Mouse (Mus musculus) megakaryocyte progenitor cell, adult 5-6 weeks (primary cell): Measurements from ENCODE around the gene Tsga10. TPM values are rescaled to one million over a fixed set of nuclear protein-coding genes. Genes with fewer than 3 reads are reported as not detected.
"Not testable (repeated sequence)": the region's sequence is repeated elsewhere in the genome, so short reads cannot be mapped to it uniquely, and the experiment has no call there.

Experiments used
- ATAC-seq: replicated peaks from 2 replicates; pipeline ENCODE4 v1.8.0; 2016; ENCODE audit warnings: mild to moderate bottlenecking, moderate TSS enrichment, inconsistent platforms; ENCODE audit not compliant: poor library complexity
- total RNA-seq, 2 experiments: library from RNA; stranded (forward) in 1 of 2; stranded (reverse) in 1 of 2; fragments of 157-497, 149-512 nt in 1 of 2; fragments of 200-1000 nt in 1 of 2; gene quantifications; 2 replicates each; pipeline versions ENCODE4 v1.2.3 to v1.2.4; 2015 to 2017

The Tsga10 gene
- total RNA-seq, 2 experiments from 2014 or later: 8.1 to 8.6 TPM

GRCm38 (mm10) chr1:37721092-37721491 lies 145.1 kb downstream of the Tsga10 start:
- no peak for ATAC-seq

GRCm38 (mm10) chr1:37719761-37720640 lies 146.2 kb downstream of the Tsga10 start, which contains the start of gene 2010300C02Rik:
Gene 2010300C02Rik, minus strand, starts transcription at chr1:37720085.
- peak; percentile 60 for ATAC-seq

- ATAC-seq: no peak
Observed at GRCm38 (mm10) chr1:37719030-37719723, 147.1 kb downstream of the Tsga10 start.

GRCm38 (mm10) chr1:37718516-37718915 lies 147.7 kb downstream of the Tsga10 start:
- ATAC-seq: no peak

- ATAC-seq: no peak
Observed at GRCm38 (mm10) chr1:37717415-37718195, 148.6 kb downstream of the Tsga10 start.

GRCm38 (mm10) chr1:37712357-37712737 lies 153.9 kb downstream of the Tsga10 start:
- not testable (repeated sequence) for ATAC-seq

- ATAC-seq: no peak
Observed at GRCm38 (mm10) chr1:37711596-37712356, 154.5 kb downstream of the Tsga10 start.

- ATAC-seq: no peak
Observed at GRCm38 (mm10) chr1:37711082-37711481, 155.1 kb downstream of the Tsga10 start.

GRCm38 (mm10) chr1:37709736-37710135 lies 156.5 kb downstream of the Tsga10 start:
- no peak for ATAC-seq

GRCm38 (mm10) chr1:37708270-37708955 lies 157.8 kb downstream of the Tsga10 start:
- ATAC-seq: no peak

Other genes starting within 250 kb of the Tsga10 start
- 0.05 and 0.39 TPM in 2 replicates for gene 2010300C02Rik, start 146.3 kb downstream of the Tsga10 start, total RNA-seq (2015)
- 0.14 and 0.17 TPM in 2 replicates for gene 2010300C02Rik, start 146.3 kb downstream of the Tsga10 start, total RNA-seq (2017)
- gene Lipt1, start 5.3 kb upstream of the Tsga10 start, total RNA-seq (2015): 4.4 and 5.8 TPM in 2 replicates
- gene Lipt1, start 5.3 kb upstream of the Tsga10 start, total RNA-seq (2017): 5.1 and 8.0 TPM in 2 replicates
- 28.2 and 46.0 TPM in 2 replicates for gene Mitd1, start 24.0 kb upstream of the Tsga10 start, total RNA-seq (2015)
- 29.5 and 41.7 TPM in 2 replicates for gene Mitd1, start 24.0 kb upstream of the Tsga10 start, total RNA-seq (2017)
- gene Mrpl30, start 24.0 kb upstream of the Tsga10 start, total RNA-seq (2015): 286 TPM in 2 replicates
- gene Mrpl30, start 24.0 kb upstream of the Tsga10 start, total RNA-seq (2017): 233 and 248 TPM in 2 replicates
- gene Lyg2, start 50.1 kb upstream of the Tsga10 start, total RNA-seq (2015): not detected in 2 replicates
- gene Lyg2, start 50.1 kb upstream of the Tsga10 start, total RNA-seq (2017): not detected in 2 replicates
- gene Lyg1, start 91.3 kb upstream of the Tsga10 start, total RNA-seq (2015): not detected in 2 replicates
- gene Lyg1, start 91.3 kb upstream of the Tsga10 start, total RNA-seq (2017): not detected in 2 replicates
- 52.8 and 64.3 TPM in 2 replicates for gene Txndc9, start 131.5 kb upstream of the Tsga10 start, total RNA-seq (2015)
- gene Txndc9, start 131.5 kb upstream of the Tsga10 start, total RNA-seq (2017): 42.6 and 51.7 TPM in 2 replicates
- gene Eif5b, start 131.6 kb upstream of the Tsga10 start, total RNA-seq (2015): 42.2 and 47.8 TPM in 2 replicates
- gene Eif5b, start 131.6 kb upstream of the Tsga10 start, total RNA-seq (2017): 21.8 and 24.6 TPM in 2 replicates